Mouse (Mus musculus) small intestine, adult 2 months (tissue): ENCODE measurements around the gene 4930522L14Rik. TPM values are rescaled to one million over a fixed set of nuclear protein-coding genes. Genes with fewer than 3 reads are reported as not detected.
"Not testable (repeated sequence)": the region's sequence is repeated elsewhere in the genome, so short reads cannot be mapped to it uniquely, and the experiment has no call there.

Experiments used
- H3K27ac ChIP-seq: fragments of 200-500 bp; 2 replicates; pipeline ENCODE4 v1.5.1; 2012; ENCODE audit warnings: low read depth, low read length, control low read depth, inconsistent platforms; ENCODE audit not compliant: insufficient read depth
- H3K27me3 ChIP-seq: fragments of 200-500 bp; 2 replicates; pipeline ENCODE4 v1.6.1; 2012; ENCODE audit warnings: mild to moderate bottlenecking, moderate library complexity, low read length, inconsistent platforms; ENCODE audit not compliant: control insufficient read depth, insufficient read depth
- H3K36me3 ChIP-seq: fragments of 200-500 bp; 2 replicates; pipeline ENCODE4 v1.6.1; 2012; ENCODE audit warnings: mild to moderate bottlenecking, low read length, control low read depth, inconsistent platforms; ENCODE audit not compliant: control insufficient read depth, insufficient read depth
- H3K4me1 ChIP-seq: fragments of 200-500 bp; 2 replicates; pipeline ENCODE4 v1.6.1; 2012; ENCODE audit warnings: low read length, inconsistent platforms, mixed read lengths; ENCODE audit not compliant: control insufficient read depth, insufficient read depth, insufficient read length
- H3K4me3 ChIP-seq: fragments of 200-500 bp; 2 replicates; pipeline ENCODE4 v1.5.1; 2012; ENCODE audit warnings: low read depth, mild to moderate bottlenecking, control low read depth, inconsistent platforms, low read length, moderate library complexity
- POLR2A ChIP-seq: fragments of 200-500 bp; IDR thresholded peaks from 2 replicates; pipeline ENCODE4 v1.6.1; 2012; ENCODE audit warnings: low read depth, mild to moderate bottlenecking, control low read depth, inconsistent platforms, low read length, moderate library complexity
- WGBS: fragments of 180-500 bp; shearing (Covaris S2); methylation state at CpG from one replicate; pipeline ENCODE4 v1.1.7; 2018; 5-methylcytosine and 5-hydroxymethylcytosine counted together
- polyA plus RNA-seq: library from polyadenylated mRNA; depleted of rRNA; stranded (reverse); fragments of >200 nt; gene quantifications from 2 replicates; pipeline ENCODE4 v1.2.3, GENCODE M21; 2012; rRNA removed

Gene 4930522L14Rik
- polyA plus RNA-seq, result 0.24 TPM in 1 of 2 replicates, not detected in the other

GRCm38 (mm10) chr5:109751391-109752071, at the start of gene 4930522L14Rik:
Gene 4930522L14Rik, minus strand, starts transcription at chr5:109751886.
- under 1% methylated on average over 25 of the region's 25 CpGs for WGBS
- not testable (repeated sequence) for H3K4me1 ChIP-seq, H3K27me3 ChIP-seq, H3K36me3 ChIP-seq
- Histone ChIP-seq H3K4me3 (peak within 1 kb of the TSS; percentile 77), H3K27ac (peak within 1 kb of the TSS; percentile 23; the same call in 1 of the 2 replicates)

GRCm38 (mm10) chr5:109801466-109801865, 49.8 kb upstream of the 4930522L14Rik start:
- not testable (repeated sequence) for H3K27me3 ChIP-seq, H3K36me3 ChIP-seq, H3K4me1 ChIP-seq, H3K4me3 ChIP-seq, H3K27ac ChIP-seq

- 70% methylated on average over 2 of the region's 2 CpGs for WGBS
- not testable (repeated sequence) for H3K27ac ChIP-seq, H3K36me3 ChIP-seq, H3K27me3 ChIP-seq, H3K4me1 ChIP-seq, H3K4me3 ChIP-seq
Observed at GRCm38 (mm10) chr5:109799948-109800347, 48.3 kb upstream of the 4930522L14Rik start.

GRCm38 (mm10) chr5:109797017-109797416, 45.3 kb upstream of the 4930522L14Rik start:
- not testable (repeated sequence) for H3K4me3 ChIP-seq, H3K4me1 ChIP-seq, H3K27me3 ChIP-seq, H3K27ac ChIP-seq, H3K36me3 ChIP-seq
- 80% methylated on average over 3 of the region's 3 CpGs for WGBS

GRCm38 (mm10) chr5:109795967-109796652, 44.4 kb upstream of the 4930522L14Rik start:
- H3K4me1 ChIP-seq, H3K27me3 ChIP-seq, H3K36me3 ChIP-seq: not testable (repeated sequence)
- peak; percentile 33; the same call in 1 of the 2 replicates for TF ChIP-seq POLR2A
- H3K27ac ChIP-seq, result peak overlapping the region; percentile 35; the same call in 1 of the 2 replicates
- peak overlapping the region; percentile 96 for H3K4me3 ChIP-seq
- under 1% methylated on average over 25 of the region's 25 CpGs for WGBS

- H3K4me3 ChIP-seq, result peak overlapping the region; percentile 77
- not testable (repeated sequence) for H3K27ac ChIP-seq, H3K27me3 ChIP-seq, H3K36me3 ChIP-seq, H3K4me1 ChIP-seq
- 32% methylated on average over 4 of the region's 4 CpGs for WGBS
Observed at GRCm38 (mm10) chr5:109752073-109752780, 541 bp upstream of the 4930522L14Rik start.

GRCm38 (mm10) chr5:109745081-109745480, 6.6 kb downstream of the 4930522L14Rik start:
- not testable (repeated sequence) for H3K36me3 ChIP-seq, H3K27ac ChIP-seq, H3K27me3 ChIP-seq, H3K4me3 ChIP-seq, H3K4me1 ChIP-seq
- 100% methylated on average over 1 of the region's 1 CpGs for WGBS

GRCm38 (mm10) chr5:109717341-109717740, 34.3 kb downstream of the 4930522L14Rik start:
- not testable (repeated sequence) for H3K27ac ChIP-seq, H3K27me3 ChIP-seq, H3K4me3 ChIP-seq, H3K4me1 ChIP-seq, H3K36me3 ChIP-seq
- WGBS, result 33% methylated on average over 3 of the region's 3 CpGs

GRCm38 (mm10) chr5:109691205-109691965, 60.3 kb downstream of the 4930522L14Rik start:
- H3K27ac ChIP-seq, result 0 out of 2 replicates have a peak overlapping the region, but pooled peaks have one; percentile 19
- not testable (repeated sequence) for H3K36me3 ChIP-seq, H3K27me3 ChIP-seq, H3K4me1 ChIP-seq
- 50% methylated on average over 5 of the region's 5 CpGs for WGBS
- peak overlapping the region; percentile 87 for H3K4me3 ChIP-seq

GRCm38 (mm10) chr5:109690537-109691201, 61.0 kb downstream of the 4930522L14Rik start, which contains the start of gene 5430403G16Rik:
Gene 5430403G16Rik, minus strand, starts transcription at chr5:109691041.
- WGBS, result under 1% methylated on average over 26 of the region's 26 CpGs
- H3K36me3 ChIP-seq, result not testable (repeated sequence)
- peak within 1 kb of the TSS; percentile 54; the same call in 1 of the 2 replicates for H3K27ac ChIP-seq

More at GRCm38 (mm10) chr5:109690537-109691201, 61.0 kb downstream of the 4930522L14Rik start, which contains the start of gene 5430403G16Rik:
- peak within 1 kb of the TSS; percentile 87 for H3K4me3 ChIP-seq
- H3K27me3 ChIP-seq, H3K4me1 ChIP-seq: not testable (repeated sequence)
